8 mouse cellular contexts compared by ENCODE assay signal in the genomic region with DNA sequence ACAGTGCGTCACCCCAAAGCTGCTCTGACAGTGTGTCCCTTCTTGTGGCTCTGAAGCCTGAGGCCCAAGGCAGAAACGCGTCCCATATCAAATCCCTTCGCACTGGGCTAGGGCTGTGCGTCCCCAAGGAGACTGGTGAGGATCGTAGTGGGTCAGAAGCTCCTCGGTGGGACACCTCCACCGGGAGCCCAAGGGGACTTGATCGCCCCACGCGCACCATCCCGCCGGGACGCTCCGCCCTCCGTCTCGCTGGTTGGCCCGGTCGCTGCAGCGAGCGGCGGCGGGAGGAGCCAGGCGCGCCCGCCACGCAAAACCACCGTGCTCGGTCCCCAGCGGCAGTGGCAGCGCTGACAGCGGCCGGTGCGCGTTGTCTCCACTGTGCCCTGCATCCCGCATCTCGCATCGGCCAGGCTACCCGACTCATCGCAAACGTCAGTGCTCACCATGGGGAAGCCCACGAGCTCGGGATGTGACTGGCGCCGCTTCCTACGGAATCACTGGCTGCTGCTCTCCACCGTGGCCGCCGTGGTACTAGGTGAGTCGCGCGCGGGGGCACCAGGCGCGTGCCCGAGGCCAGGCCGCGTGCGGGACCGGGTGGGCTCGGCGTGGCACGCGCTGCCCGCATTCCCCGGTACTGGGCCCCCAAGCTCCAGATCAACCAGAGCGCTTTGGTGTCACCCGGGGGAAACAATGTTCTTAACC. TPM values are rescaled to one million over a fixed set of nuclear protein-coding genes. Genes with fewer than 3 reads are reported as not detected.
A peak's percentile ranks its signal among the peaks of the same experiment; 100 is the strongest.
DNase-seq lines count a peak whose midpoint lies in the region; ATAC-seq and TF ChIP-seq lines count a peak whose summit lies in the region.

A gene (plus strand): TSS at position 252 of the 702 bp plus-strand sequence.

- H3K4me3 ChIP-seq in cerebellum, adult 2 months (replicated peaks; ENCODE audit: insufficient read depth, low read depth, low read length), result peak within 1 kb of the TSS; percentile 97
- peak within 1 kb of the TSS; percentile 58 for H3K4me3 ChIP-seq in hindbrain, embryonic 12.5 days
- H3K4me3 ChIP-seq in lung, adult 2 months (replicated peaks; ENCODE audit: extremely low read depth, low read depth, low read length), result peak within 1 kb of the TSS; percentile 60
- H3K4me3 ChIP-seq in olfactory bulb, adult 2 months (ENCODE audit: insufficient read depth, low read depth, low read length), result peak within 1 kb of the TSS; percentile 61

- H3K9me3 ChIP-seq in hindbrain, embryonic 12.5 days (replicated peaks), result no peaks in the 10 kb centered on the region

- no peak for TF ChIP-seq CTCF in cerebellum, adult 2 months (IDR thresholded peaks at IDR 0.05; ENCODE audit: borderline replicate concordance, insufficient read depth, low read depth, low read length)
- no peak for TF ChIP-seq CTCF in lung, adult 2 months (IDR thresholded peaks at IDR 0.05; ENCODE audit: insufficient read depth, low read length)
- 0 out of 2 replicates have a peak, but pooled peaks have one; percentile 4 for TF ChIP-seq CTCF in olfactory bulb, adult 2 months (IDR thresholded peaks at IDR 0.05; ENCODE audit: insufficient read depth, low read depth, low read length)

- peak; percentile 94 for TF ChIP-seq POLR2A in cerebellum, adult 2 months (IDR thresholded peaks at IDR 0.05; ENCODE audit: borderline replicate concordance, insufficient read depth, low read length)
- peak; percentile 80; the same call in 1 of the 2 replicates for TF ChIP-seq POLR2A in lung, adult 2 months (IDR thresholded peaks at IDR 0.05; ENCODE audit: borderline replicate concordance, extremely low read depth, low read depth, low read length)
- TF ChIP-seq POLR2A in olfactory bulb, adult 2 months (IDR thresholded peaks at IDR 0.05; ENCODE audit: insufficient read depth, low read depth, low read length), result peak; percentile 97

- H3K27ac ChIP-seq in cerebellum, adult 2 months (ENCODE audit: insufficient read depth, low read length), result 0 out of 2 replicates have a peak within 1 kb of the TSS, but pooled peaks have one; percentile 45
- H3K27ac ChIP-seq in hindbrain, embryonic 12.5 days, result 0 out of 2 replicates have a peak within 1 kb of the TSS, but pooled peaks have one; percentile 9
- peak within 1 kb of the TSS; percentile 44; the same call in 1 of the 2 replicates for H3K27ac ChIP-seq in olfactory bulb, adult 2 months (ENCODE audit: insufficient read depth, low read depth, low read length)

- under 1% methylated on average over 68 of the region's 68 CpGs for WGBS in cerebellum, adult 2 months
- under 1% methylated on average over 68 of the region's 68 CpGs for WGBS in hindbrain, embryonic 12.5 days
- under 1% methylated on average over 67 of the region's 68 CpGs for whole genome bisulfite sequencing in lung, adult 2 months
- under 1% methylated on average over 68 of the region's 68 CpGs for WGBS in olfactory bulb, adult 2 months

- peak; percentile 92 for ATAC-seq in hindbrain, embryonic 12.5 days (ENCODE audit: low FRiP score)

- H3K4me2 ChIP-seq in hindbrain, embryonic 12.5 days (replicated peaks), result peak within 1 kb of the TSS; percentile 97

- peak; percentile 78 for DNase-seq in Muller cell, postnatal 12 days (ENCODE audit: inconsistent ontology term)
- DNase-seq in cerebellum, adult 2 months, result peak; percentile 82 to 87
- peak; percentile 14 for DNase-seq in forelimb bud, embryonic 11.5 days (ENCODE audit: low read depth, low spot score)
- DNase-seq in layer of hippocampus, adult 9-11 months, result peak; percentile 71
- peak; percentile 75 for DNase-seq in lung, adult 2 months
- no peak for DNase-seq in MN1 (ENCODE audit: low spot score)

- H3K27me3 ChIP-seq in cerebellum, adult 2 months (ENCODE audit: control insufficient read depth, insufficient read depth, low read length), result no peaks in the 10 kb centered on the region
- H3K27me3 ChIP-seq in hindbrain, embryonic 12.5 days, result peaks cover 17% of the 10 kb centered on the region

- H3K36me3 ChIP-seq in hindbrain, embryonic 12.5 days, result no peaks in the 10 kb centered on the region

- H3K9ac ChIP-seq in hindbrain, embryonic 12.5 days, result peak within 1 kb of the TSS; percentile 63

- no peaks in the 10 kb centered on the region; the same call in 1 of the 2 replicates for H3K4me1 ChIP-seq in cerebellum, adult 2 months (ENCODE audit: control insufficient read depth, insufficient read depth, low read length)
- peaks cover 4% of the 10 kb centered on the region; the same call in 1 of the 2 replicates for H3K4me1 ChIP-seq in hindbrain, embryonic 12.5 days
- no peaks in the 10 kb centered on the region for H3K4me1 ChIP-seq in lung, adult 2 months (ENCODE audit: control insufficient read depth, insufficient read depth, low read length)
- H3K4me1 ChIP-seq in olfactory bulb, adult 2 months (ENCODE audit: control insufficient read depth, insufficient read depth, low read length), result peaks cover 20% of the 10 kb centered on the region

RNA-seq across cellular contexts. Expression of the gene that starts here (rescaled TPM):
- polyA plus RNA-seq in cerebellum, adult 2 months (2012; rRNA removed), result 32.7 and 34.7 TPM in 2 replicates
- polyA plus RNA-seq in hindbrain, embryonic 12.5 days (2016; fragmentation: Nextera tagmentation; extraction: Ambion mirVana), result 5.9 and 7.8 TPM in 2 replicates
- 8.1 and 11.4 TPM in 2 replicates for polyA plus RNA-seq in lung, adult 2 months (2012; rRNA removed)
- polyA plus RNA-seq in olfactory bulb, adult 2 months (2012; ENCODE audit: insufficient read depth, insufficient read length, low replicate concordance, missing spikeins), result not detected in 2 replicates
